8 mouse cellular contexts compared by ENCODE assay signal in the genomic region with DNA sequence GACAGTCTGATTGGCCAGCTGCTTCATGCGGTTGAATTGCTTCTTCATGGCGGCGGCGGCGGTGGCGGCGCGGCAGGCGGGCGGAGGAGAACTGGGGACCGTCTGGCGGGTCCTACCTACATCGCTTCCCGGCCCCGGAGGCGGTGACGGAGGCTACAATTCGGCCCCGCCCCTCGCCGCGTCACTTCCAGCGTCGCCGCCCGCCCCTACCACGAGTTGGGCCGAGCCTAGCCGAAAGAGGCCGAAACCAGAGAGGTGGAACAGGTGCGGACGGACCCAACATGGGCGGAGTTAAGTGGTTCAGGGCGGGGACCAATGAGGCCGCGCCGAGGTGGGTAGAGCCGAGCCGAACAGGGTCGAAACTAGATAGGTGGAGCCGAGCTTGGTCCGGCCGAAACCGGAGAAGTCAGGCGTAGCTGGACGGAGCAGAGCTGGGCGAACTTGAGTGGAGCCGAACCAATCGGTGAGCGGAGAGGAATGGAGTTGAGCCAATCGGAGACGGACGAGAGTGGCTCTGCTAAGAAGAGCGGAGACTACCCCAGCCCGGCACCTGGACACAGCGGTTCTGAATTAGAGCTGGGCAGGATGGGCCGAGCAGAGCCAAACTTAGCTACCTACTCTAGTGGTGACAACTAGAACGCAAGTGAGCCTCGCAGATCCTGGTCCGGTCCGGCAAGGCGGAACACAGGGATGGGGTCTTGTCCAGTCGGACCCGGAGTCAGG. TPM values are rescaled to one million over a fixed set of nuclear protein-coding genes. Genes with fewer than 3 reads are reported as not detected.
DNase-seq lines count a peak whose midpoint lies in the region; ATAC-seq lines count a peak whose summit lies in the region.

A gene (plus strand): TSS at position 26 of the 723 bp plus-strand sequence.
A gene (minus strand): TSS at position 157 of the 723 bp plus-strand sequence.

- ATAC-seq in megakaryocyte progenitor cell, adult 5-6 weeks (replicated peaks; ENCODE audit: poor library complexity) = peak; percentile 59

- DNase-seq in adipocyte (ENCODE audit: low spot score) = peak; percentile 96
- DNase-seq in embryo, embryonic 10 days (ENCODE audit: low spot score) = peak; percentile 98
- DNase-seq in gastrocnemius, postnatal 10 days = peak; percentile 97
- peak; percentile 98 for DNase-seq in induced T-regulatory cell, adult 2 months (ENCODE audit: low read depth)
- peak; percentile 83 to 96 for DNase-seq in left cerebral cortex, adult 9 months (ENCODE audit: low spot score in 2 of 2)
- DNase-seq in right cerebral cortex, postnatal 14 days = peak; percentile 96
- DNase-seq in urinary bladder, postnatal 36 days (ENCODE audit: low spot score in 2 of 2) = peak; percentile 95 to 96

RNA-seq across cellular contexts. Expression of the first gene that starts in this region (rescaled TPM):
- 10 to 100 TPM; 29.4 to 29.7 TPM for total RNA-seq in gastrocnemius, postnatal 10 days (2021)
- total RNA-seq in megakaryocyte progenitor cell, adult 5-6 weeks (2015) = 35.9 and 43.6 TPM in 2 replicates
- 45.4 and 48.0 TPM in 2 replicates for total RNA-seq in megakaryocyte progenitor cell, adult 5-6 weeks (2017)

RNA-seq across cellular contexts. Expression of the second gene that starts in this region (rescaled TPM):
- 10 to 100 TPM; 18.6 to 31.9 TPM for total RNA-seq in gastrocnemius, postnatal 10 days (2021)
- total RNA-seq in megakaryocyte progenitor cell, adult 5-6 weeks (2015) = 79.4 and 85.9 TPM in 2 replicates
- total RNA-seq in megakaryocyte progenitor cell, adult 5-6 weeks (2017) = 23.2 and 26.7 TPM in 2 replicates

Comparison
In these comparisons a context has a peak if more than half of its experiments do, and no peak if none do; other contexts are left out.
1. Peak in every context shown above with its lines: DNase-seq and ATAC-seq.